Mouse (Mus musculus): ENCODE results near the gene Irf2bpl. TPM values are rescaled to one million over a fixed set of nuclear protein-coding genes. Genes with fewer than 3 reads are reported as not detected.

Irf2bpl gene
- polyA plus RNA-seq, 1 experiment, result 49.7 TPM

DNA sequence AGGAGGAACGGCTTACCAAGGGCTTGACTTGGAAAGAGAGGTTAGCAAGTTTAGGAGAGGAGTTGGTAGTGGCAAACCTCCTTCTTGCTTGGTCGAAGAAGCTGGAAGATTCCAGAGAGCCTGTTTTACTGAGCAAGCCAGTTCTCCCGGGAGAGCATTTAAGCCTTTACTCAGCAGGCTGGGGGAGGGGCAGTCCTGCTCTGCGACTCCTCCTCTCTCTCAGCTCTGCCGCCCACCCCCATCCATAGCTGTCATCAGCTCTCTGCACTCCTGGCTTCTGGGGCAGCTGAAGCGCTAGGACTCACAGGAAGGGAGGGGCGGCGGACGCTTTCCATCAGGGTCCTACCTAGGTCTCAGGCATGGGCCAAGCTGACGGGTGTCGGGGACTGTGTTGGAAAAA lies 28.9 kb downstream of the Irf2bpl start:
- H3K27me3 ChIP-seq (ENCODE audit: control insufficient read depth, insufficient read depth, insufficient read length), result no peaks in the 10 kb centered on the region
- no peaks in the 10 kb centered on the region for H3K36me3 ChIP-seq (ENCODE audit: control insufficient read depth, insufficient read depth)
- no peaks in the 10 kb centered on the region for H3K79me3 ChIP-seq (ENCODE audit: low read depth)
- H3ac ChIP-seq (ENCODE audit: control insufficient read depth, insufficient read length, low read depth), result no peak overlapping the region
- TF ChIP-seq USF1 (IDR thresholded peaks at IDR 0.05; ENCODE audit: low read depth), result no peak
- TF ChIP-seq CTCF (IDR thresholded peaks at IDR 0.05; ENCODE audit: control insufficient read depth, insufficient read depth, insufficient read length), result no peak
- no peak for TF ChIP-seq MAX (IDR thresholded peaks at IDR 0.05)
- TF ChIP-seq CEBPB (IDR thresholded peaks at IDR 0.05; ENCODE audit: low read depth), result no peak
- no peak for TF ChIP-seq MYOD1 (IDR thresholded peaks at IDR 0.05; ENCODE audit: control insufficient read depth, insufficient read length, low read depth)
- TF ChIP-seq MYOG (IDR thresholded peaks at IDR 0.05; ENCODE audit: control insufficient read depth, extremely low read depth, insufficient read length), result no peak
- no peak for TF ChIP-seq FOSL1 (IDR thresholded peaks at IDR 0.05; ENCODE audit: insufficient read depth, low read length, poor library complexity, severe bottlenecking)
- no peaks in the 10 kb centered on the region for H3K79me2 ChIP-seq (ENCODE audit: control insufficient read depth, insufficient read depth)
- no peak overlapping the region for H3K4me3 ChIP-seq (ENCODE audit: insufficient read depth, poor library complexity, severe bottlenecking)

DNA sequence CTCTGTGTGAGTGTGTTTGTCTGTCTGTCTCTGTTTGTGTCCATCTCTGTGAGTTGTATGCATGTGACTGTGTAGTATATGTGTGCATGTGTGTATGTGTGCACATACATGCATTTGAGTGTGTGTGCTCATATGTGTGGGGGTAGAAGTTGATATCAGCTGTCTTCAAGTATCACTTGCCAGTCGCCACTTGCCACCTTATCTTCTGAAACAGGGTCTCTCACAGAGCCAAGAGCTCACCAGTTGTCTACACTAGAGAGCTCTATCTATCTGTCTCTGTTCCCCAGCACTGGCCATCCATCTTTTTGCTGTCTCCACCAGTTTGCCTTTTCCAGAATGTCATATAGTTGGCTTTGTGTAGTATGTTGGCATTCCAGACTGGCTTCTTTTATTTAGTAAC lies 31.1 kb downstream of the Irf2bpl start:
- Histone ChIP-seq H3K79me3 (ENCODE audit: low read depth) (no peaks in the 10 kb centered on the region), H3K79me2 (ENCODE audit: control insufficient read depth, insufficient read depth) (no peaks in the 10 kb centered on the region), H3K27me3 (ENCODE audit: control insufficient read depth, insufficient read depth, insufficient read length) (no peaks in the 10 kb centered on the region), H3K4me3 (ENCODE audit: insufficient read depth, poor library complexity, severe bottlenecking) (no peak overlapping the region), H3K36me3 (ENCODE audit: control insufficient read depth, insufficient read depth) (no peaks in the 10 kb centered on the region), H3ac (ENCODE audit: control insufficient read depth, insufficient read length, low read depth) (no peak overlapping the region)
- TF ChIP-seq FOSL1 (IDR thresholded peaks at IDR 0.05; ENCODE audit: insufficient read depth, low read length, poor library complexity, severe bottlenecking), result no peak
- TF ChIP-seq CTCF (IDR thresholded peaks at IDR 0.05; ENCODE audit: control insufficient read depth, insufficient read depth, insufficient read length), result no peak
- TF ChIP-seq MAX (IDR thresholded peaks at IDR 0.05), result no peak
- TF ChIP-seq USF1 (IDR thresholded peaks at IDR 0.05; ENCODE audit: low read depth), result no peak
- TF ChIP-seq MYOD1 (IDR thresholded peaks at IDR 0.05; ENCODE audit: control insufficient read depth, insufficient read length, low read depth), result no peak
- TF ChIP-seq CEBPB (IDR thresholded peaks at IDR 0.05; ENCODE audit: low read depth), result no peak
- no peak for TF ChIP-seq MYOG (IDR thresholded peaks at IDR 0.05; ENCODE audit: control insufficient read depth, extremely low read depth, insufficient read length)

GRCm38 (mm10) chr12:86851313-86851712 lies 33.3 kb downstream of the Irf2bpl start:
- H3K79me2 ChIP-seq (ENCODE audit: control insufficient read depth, insufficient read depth), result no peaks in the 10 kb centered on the region
- no peaks in the 10 kb centered on the region for H3K36me3 ChIP-seq (ENCODE audit: control insufficient read depth, insufficient read depth)
- H3K79me3 ChIP-seq (ENCODE audit: low read depth), result no peaks in the 10 kb centered on the region
- no peak overlapping the region for H3K4me3 ChIP-seq (ENCODE audit: insufficient read depth, poor library complexity, severe bottlenecking)
- no peaks in the 10 kb centered on the region for H3K27me3 ChIP-seq (ENCODE audit: control insufficient read depth, insufficient read depth, insufficient read length)
- no peak for TF ChIP-seq MYOG (IDR thresholded peaks at IDR 0.05; ENCODE audit: control insufficient read depth, extremely low read depth, insufficient read length)
- TF ChIP-seq FOSL1 (IDR thresholded peaks at IDR 0.05; ENCODE audit: insufficient read depth, low read length, poor library complexity, severe bottlenecking), result no peak
- TF ChIP-seq MYOD1 (IDR thresholded peaks at IDR 0.05; ENCODE audit: control insufficient read depth, insufficient read length, low read depth), result no peak
- no peak for TF ChIP-seq CEBPB (IDR thresholded peaks at IDR 0.05; ENCODE audit: low read depth)
- TF ChIP-seq USF1 (IDR thresholded peaks at IDR 0.05; ENCODE audit: low read depth), result no peak
- TF ChIP-seq MAX (IDR thresholded peaks at IDR 0.05), result no peak
- TF ChIP-seq CTCF (IDR thresholded peaks at IDR 0.05; ENCODE audit: control insufficient read depth, insufficient read depth, insufficient read length), result no peak
- H3ac ChIP-seq (ENCODE audit: control insufficient read depth, insufficient read length, low read depth), result no peak overlapping the region

DNA sequence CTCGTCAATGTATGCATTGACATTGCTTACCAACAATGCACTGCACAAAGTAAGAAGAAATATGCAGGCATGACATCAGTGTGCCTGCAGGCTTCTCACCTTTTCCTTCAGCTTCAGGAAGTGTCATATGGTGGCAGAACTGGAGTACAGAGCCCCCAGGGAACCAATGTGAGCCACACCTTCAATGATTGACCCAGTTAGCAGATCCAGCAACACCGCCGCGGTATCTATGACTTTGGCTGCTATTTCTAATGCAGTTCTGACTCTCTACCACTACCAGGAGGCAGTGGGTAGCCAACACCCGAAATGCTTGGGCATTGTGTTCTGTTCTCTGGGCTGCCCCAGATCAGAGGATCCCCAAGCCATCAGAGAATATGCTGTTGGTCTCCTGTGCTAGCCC lies 33.9 kb downstream of the Irf2bpl start:
- H3K4me3 ChIP-seq (ENCODE audit: insufficient read depth, poor library complexity, severe bottlenecking), result no peak overlapping the region
- TF ChIP-seq USF1 (IDR thresholded peaks at IDR 0.05; ENCODE audit: low read depth), result no peak
- TF ChIP-seq CTCF (IDR thresholded peaks at IDR 0.05; ENCODE audit: control insufficient read depth, insufficient read depth, insufficient read length), result no peak
- no peak for TF ChIP-seq MYOD1 (IDR thresholded peaks at IDR 0.05; ENCODE audit: control insufficient read depth, insufficient read length, low read depth)
- no peak for TF ChIP-seq MYOG (IDR thresholded peaks at IDR 0.05; ENCODE audit: control insufficient read depth, extremely low read depth, insufficient read length)
- no peak for TF ChIP-seq MAX (IDR thresholded peaks at IDR 0.05)

GRCm38 (mm10) chr12:86849945-86850626 lies 34.5 kb downstream of the Irf2bpl start:
- no peaks in the 10 kb centered on the region for H3K79me3 ChIP-seq (ENCODE audit: low read depth)

More for the DNA sequence above, 33.9 kb downstream of the Irf2bpl start:
- no peaks in the 10 kb centered on the region for H3K79me3 ChIP-seq (ENCODE audit: low read depth)
- H3ac ChIP-seq (ENCODE audit: control insufficient read depth, insufficient read length, low read depth), result no peak overlapping the region
- H3K79me2 ChIP-seq (ENCODE audit: control insufficient read depth, insufficient read depth), result no peaks in the 10 kb centered on the region
- H3K36me3 ChIP-seq (ENCODE audit: control insufficient read depth, insufficient read depth), result no peaks in the 10 kb centered on the region
- no peaks in the 10 kb centered on the region for H3K27me3 ChIP-seq (ENCODE audit: control insufficient read depth, insufficient read depth, insufficient read length)

More at GRCm38 (mm10) chr12:86849945-86850626, 34.5 kb downstream of the Irf2bpl start:
- H3K79me2 ChIP-seq (ENCODE audit: control insufficient read depth, insufficient read depth), result no peaks in the 10 kb centered on the region
- H3K4me3 ChIP-seq (ENCODE audit: insufficient read depth, poor library complexity, severe bottlenecking), result no peak overlapping the region
- no peaks in the 10 kb centered on the region for H3K27me3 ChIP-seq (ENCODE audit: control insufficient read depth, insufficient read depth, insufficient read length)
- no peaks in the 10 kb centered on the region for H3K36me3 ChIP-seq (ENCODE audit: control insufficient read depth, insufficient read depth)
- H3ac ChIP-seq (ENCODE audit: control insufficient read depth, insufficient read length, low read depth), result no peak overlapping the region
- TF ChIP-seq USF1 (IDR thresholded peaks at IDR 0.05; ENCODE audit: low read depth) (no peak), CEBPB (IDR thresholded peaks at IDR 0.05; ENCODE audit: low read depth) (no peak), MYOG (IDR thresholded peaks at IDR 0.05; ENCODE audit: control insufficient read depth, extremely low read depth, insufficient read length) (no peak), MAX (IDR thresholded peaks at IDR 0.05) (no peak), FOSL1 (IDR thresholded peaks at IDR 0.05; ENCODE audit: insufficient read depth, low read length, poor library complexity, severe bottlenecking) (no peak), MYOD1 (IDR thresholded peaks at IDR 0.05; ENCODE audit: control insufficient read depth, insufficient read length, low read depth) (no peak), CTCF (IDR thresholded peaks at IDR 0.05; ENCODE audit: control insufficient read depth, insufficient read depth, insufficient read length) (no peak)

Measured in C2C12 (cell line).